Mouse (Mus musculus) heart, postnatal 0 days (tissue): ENCODE measurements around the gene Fam102b. TPM values are rescaled to one million over a fixed set of nuclear protein-coding genes. Genes with fewer than 3 reads are reported as not detected.

Experiments used
- ATAC-seq: fragments of 200-750 bp; cut with Nextera tagmentation; 2 replicates; pipeline ENCODE4 v1.8.0; 2017; ENCODE audit warnings: low read depth, moderate number of reproducible peaks, moderate library complexity; ENCODE audit not compliant: insufficient read depth
- DNase-seq: peaks from one replicate; pipeline ENCODE4 v3.0.0-alpha.2; 2016; ENCODE audit warnings: low spot score
- H3K27ac ChIP-seq: fragments of 300-500 bp; sonication (generic); 2 replicates; pipeline ENCODE4 v1.5.1; 2014; ENCODE audit warnings: low read depth, mild to moderate bottlenecking
- H3K27me3 ChIP-seq: fragments of 300-500 bp; sonication (generic); 2 replicates; pipeline ENCODE4 v1.6.1; 2014; ENCODE audit warnings: low read length, mixed read lengths; ENCODE audit not compliant: control insufficient read depth, insufficient read depth
- H3K36me3 ChIP-seq: fragments of 300-500 bp; sonication (generic); replicated peaks from 2 replicates; pipeline ENCODE4 v1.6.1; 2014; ENCODE audit warnings: low read length, mixed read lengths; ENCODE audit not compliant: control insufficient read depth, insufficient read depth
- H3K4me1 ChIP-seq: fragments of 300-500 bp; sonication (generic); 2 replicates; pipeline ENCODE4 v1.6.1; 2014; ENCODE audit warnings: antibody characterized with exemption; ENCODE audit not compliant: control insufficient read depth, insufficient read depth
- H3K4me2 ChIP-seq: fragments of 300-500 bp; sonication (generic); 2 replicates; pipeline ENCODE4 v1.6.1; 2014; ENCODE audit warnings: low read depth, mild to moderate bottlenecking, low read length, moderate library complexity
- H3K4me3 ChIP-seq: fragments of 300-500 bp; sonication (generic); 2 replicates; pipeline ENCODE4 v1.5.1; 2014; ENCODE audit warnings: low read depth, low read length
- H3K9ac ChIP-seq: fragments of 300-500 bp; sonication (generic); replicated peaks from 2 replicates; pipeline ENCODE4 v1.6.1; 2014; ENCODE audit warnings: low read depth, low read length, mixed read lengths
- H3K9me3 ChIP-seq: fragments of 300-500 bp; sonication (generic); replicated peaks from 2 replicates; pipeline ENCODE4 v1.6.1; 2016; ENCODE audit warnings: low read length; ENCODE audit not compliant: control insufficient read depth
- CTCF ChIP-seq: IDR thresholded peaks from 2 replicates; pipeline ENCODE4 v1.5.1; 2016; ENCODE audit warnings: antibody characterized with exemption, control low read depth, low read depth
- EP300 ChIP-seq: IDR thresholded peaks from 2 replicates; pipeline ENCODE4 v1.6.1; 2016; ENCODE audit warnings: antibody characterized with exemption, low read depth
- WGBS: fragments of 180-500 bp; shearing (Covaris S2); extraction: QIAGEN DNeasy Blood & Tissue Kit; methylation state at CpG from one replicate; pipeline ENCODE4 v1.1.7; 2014; 5-methylcytosine and 5-hydroxymethylcytosine counted together
- polyA plus RNA-seq: library from polyadenylated mRNA; unstranded; fragments of >200 nt; fragmentation: Nextera tagmentation; extraction: Ambion mirVana; gene quantifications from 2 replicates; pipeline ENCODE4 v1.2.1, GENCODE M21; 2015
- total RNA-seq: library from RNA; depleted of rRNA; stranded (reverse); fragments of >200 nt; gene quantifications from 2 replicates; pipeline ENCODE4 v1.2.3, GENCODE M21; 2014; ENCODE audit warnings: low replicate concordance

Gene Fam102b
- total and polyA plus RNA-seq, 2 experiments from 2014 or later, result 3.7 to 16.5 TPM

- H3K9me3 ChIP-seq, result 0 out of 2 replicates have a peak, but pooled peaks cover 7% of the 10 kb centered on the region
- 63% methylated on average over 1 of the region's 1 CpGs for WGBS
- no peaks in the 10 kb centered on the region; the same call in 1 of the 2 replicates for H3K4me1 ChIP-seq
- H3K4me2 ChIP-seq, result no peak overlapping the region
- no peak overlapping the region for H3K4me3 ChIP-seq
- H3K9ac ChIP-seq, result no peak overlapping the region
- DNase-seq (no peak), ATAC-seq (no peak)
- TF ChIP-seq CTCF, result no peak
- no peak for TF ChIP-seq EP300
- H3K27ac ChIP-seq, result no peak overlapping the region
- H3K27me3 ChIP-seq, result no peaks in the 10 kb centered on the region
- no peaks in the 10 kb centered on the region for H3K36me3 ChIP-seq
Observed at GRCm38 (mm10) chr3:109034411-109034810, 7.0 kb upstream of the Fam102b start.

GRCm38 (mm10) chr3:109032306-109032705 is 4.9 kb upstream of the Fam102b start:
- DNase-seq (no peak), ATAC-seq (no peak)
- H3K27ac ChIP-seq, result no peak overlapping the region
- H3K9me3 ChIP-seq, result 0 out of 2 replicates have a peak, but pooled peaks cover 7% of the 10 kb centered on the region
- no peak for TF ChIP-seq CTCF
- TF ChIP-seq EP300, result no peak
- H3K4me1 ChIP-seq, result peaks cover 3% of the 10 kb centered on the region
- 47% methylated on average over 2 of the region's 2 CpGs for WGBS
- H3K36me3 ChIP-seq, result no peaks in the 10 kb centered on the region
- H3K4me2 ChIP-seq, result no peak overlapping the region
- H3K4me3 ChIP-seq, result no peak overlapping the region
- no peaks in the 10 kb centered on the region for H3K27me3 ChIP-seq
- no peak overlapping the region for H3K9ac ChIP-seq

GRCm38 (mm10) chr3:109031626-109032025 is 4.2 kb upstream of the Fam102b start:
- Histone ChIP-seq H3K4me2 (no peak overlapping the region), H3K9ac (no peak overlapping the region), H3K4me3 (no peak overlapping the region), H3K9me3 (0 out of 2 replicates have a peak, but pooled peaks cover 7% of the 10 kb centered on the region), H3K27me3 (no peaks in the 10 kb centered on the region), H3K36me3 (no peaks in the 10 kb centered on the region), H3K4me1 (peaks cover 3% of the 10 kb centered on the region), H3K27ac (no peak overlapping the region)
- DNase-seq, result no peak
- TF ChIP-seq CTCF (no peak), EP300 (no peak)
- no peak for ATAC-seq
- 80% methylated on average over 3 of the region's 3 CpGs for WGBS

GRCm38 (mm10) chr3:109030817-109031216 is 3.4 kb upstream of the Fam102b start:
- no peaks in the 10 kb centered on the region for H3K36me3 ChIP-seq
- no peak overlapping the region for H3K9ac ChIP-seq
- DNase-seq, result peak; percentile 45
- H3K4me1 ChIP-seq, result peaks cover 6% of the 10 kb centered on the region
- 41% methylated on average over 6 of the region's 6 CpGs for WGBS
- no peaks in the 10 kb centered on the region for H3K27me3 ChIP-seq
- TF ChIP-seq CTCF (no peak), EP300 (no peak)
- 0 out of 2 replicates have a peak, but pooled peaks cover 7% of the 10 kb centered on the region for H3K9me3 ChIP-seq
- no peak overlapping the region for H3K4me3 ChIP-seq
- no peak overlapping the region for H3K4me2 ChIP-seq
- peak; percentile 40 for ATAC-seq
- no peak overlapping the region for H3K27ac ChIP-seq

GRCm38 (mm10) chr3:109029661-109030060 is 2.3 kb upstream of the Fam102b start:
- no peak for ATAC-seq
- 69% methylated on average over 5 of the region's 5 CpGs for WGBS

GRCm38 (mm10) chr3:109026991-109027470 is 376 bp downstream of the Fam102b start:
- H3K27ac ChIP-seq, result peak overlapping the region; percentile 79
- H3K36me3 ChIP-seq, result no peaks in the 10 kb centered on the region
- WGBS, result under 1% methylated on average over 31 of the region's 51 CpGs
- peak; percentile 74 for ATAC-seq
- H3K4me1 ChIP-seq, result peaks cover 13% of the 10 kb centered on the region
- H3K4me3 ChIP-seq, result peak overlapping the region; percentile 64
- peak overlapping the region; percentile 78 for H3K9ac ChIP-seq
- no peaks in the 10 kb centered on the region for H3K27me3 ChIP-seq
- no peaks in the 10 kb centered on the region for H3K9me3 ChIP-seq
- DNase-seq, result no peak
- peak overlapping the region; percentile 72 for H3K4me2 ChIP-seq
- TF ChIP-seq CTCF (no peak), EP300 (no peak)

More at GRCm38 (mm10) chr3:109029661-109030060, 2.3 kb upstream of the Fam102b start:
- H3K9ac ChIP-seq, result no peak overlapping the region
- H3K4me3 ChIP-seq, result no peak overlapping the region
- H3K36me3 ChIP-seq, result no peaks in the 10 kb centered on the region
- no peak overlapping the region for H3K4me2 ChIP-seq
- TF ChIP-seq CTCF (no peak), EP300 (no peak)
- H3K27ac ChIP-seq, result no peak overlapping the region
- H3K4me1 ChIP-seq, result peaks cover 6% of the 10 kb centered on the region
- DNase-seq, result no peak
- no peaks in the 10 kb centered on the region for H3K27me3 ChIP-seq
- H3K9me3 ChIP-seq, result 0 out of 2 replicates have a peak, but pooled peaks cover 7% of the 10 kb centered on the region
